In genomic region chr6:72601732-72602131, GRCm38 (mm10) we compare ENCODE assay signal across 9 mouse cellular contexts. TPM values are rescaled to one million over a fixed set of nuclear protein-coding genes. Genes with fewer than 3 reads are reported as not detected.
DNase-seq lines count a peak whose midpoint lies in the region; ATAC-seq and TF ChIP-seq lines count a peak whose summit lies in the region.
"Had no signal": no experiment of that assay in that cellular context is flagged by ENCODE, and none has a peak within 500 bp of the region (broad histone marks: within the 10 kb centered on the region; RNA-seq: fewer than 3 reads in every experiment).

No protein-coding gene starts in this region.

- no peak overlapping the region for H3K4me3 ChIP-seq in neural tube, embryonic 15.5 days (replicated peaks)
- H3K4me3 ChIP-seq in bone marrow, adult 2 months (replicated peaks; ENCODE audit: control insufficient read depth, low read depth, low read length): no peak overlapping the region
- no peak overlapping the region for H3K4me3 ChIP-seq in thymus, adult 2 months (ENCODE audit: control insufficient read depth, insufficient read depth, low read length)
- H3K4me3 ChIP-seq: heart, embryonic 15.5 days had no signal

- H3K27ac ChIP-seq in neural tube, embryonic 15.5 days (replicated peaks): no peak overlapping the region
- no peak overlapping the region for H3K27ac ChIP-seq in bone marrow, adult 2 months (ENCODE audit: control insufficient read depth, insufficient read depth, low read depth, low read length, poor library complexity)
- no peak overlapping the region for H3K27ac ChIP-seq in thymus, adult 2 months (ENCODE audit: control insufficient read depth, insufficient read depth, low read length)
- H3K27ac ChIP-seq: heart, embryonic 15.5 days had no signal

- ATAC-seq in neural tube, embryonic 15.5 days (ENCODE audit: low FRiP score): no peak
- ATAC-seq in erythroid progenitor cell, adult 5-6 weeks (replicated peaks; ENCODE audit: low FRiP score, poor library complexity, severe bottlenecking): 0 out of 2 replicates have a peak, but pooled peaks have one; percentile 46
- ATAC-seq in hematopoietic stem cell, adult 5-6 weeks (replicated peaks in 1 of 2; ENCODE audit: insufficient read depth in 1 of 2, low FRiP score in 2 of 2, low TSS enrichment in 1 of 2, low read depth in 1 of 2, poor library complexity in 2 of 2, severe bottlenecking in 2 of 2): peak; percentile 65 to 72

- intact Hi-C loops in left cerebral cortex, postnatal 4 days (cut with DNase I): no loop called here

- H3K27me3 ChIP-seq in neural tube, embryonic 15.5 days (replicated peaks): no peaks in the 10 kb centered on the region
- H3K27me3 ChIP-seq in thymus, adult 2 months (ENCODE audit: control insufficient read depth, insufficient read depth, low read length): no peaks in the 10 kb centered on the region
- H3K27me3 ChIP-seq: heart, embryonic 15.5 days had no signal

- no peak overlapping the region for H3K9ac ChIP-seq in neural tube, embryonic 15.5 days (replicated peaks)
- H3K9ac ChIP-seq: heart, embryonic 15.5 days had no signal

- H3K36me3 ChIP-seq in neural tube, embryonic 15.5 days: peaks cover 13% of the 10 kb centered on the region
- peaks cover 10% of the 10 kb centered on the region for H3K36me3 ChIP-seq in thymus, adult 2 months (ENCODE audit: control insufficient read depth, insufficient read depth, low read length)

- DNase-seq in neural tube, embryonic 10.5 days (ENCODE audit: extremely low spot score, low spot score): peak; percentile 69
- DNase-seq in left cerebral cortex, postnatal 4 days: peak; percentile 75
- DNase-seq in ovary, adult 18-20 months (ENCODE audit: low spot score): peak; percentile 45
- DNase-seq in thymus, adult 2 months: peak; percentile 90

- WGBS in neural tube, embryonic 15.5 days: 64% methylated on average over 1 of the region's 1 CpGs
- 0% methylated on average over 1 of the region's 1 CpGs for WGBS in bone marrow, adult 2 months
- 5% methylated on average over 1 of the region's 1 CpGs for WGBS in thymus, adult 2 months

- TF ChIP-seq CTCF in bone marrow, adult 2 months (IDR thresholded peaks at IDR 0.05; ENCODE audit: control insufficient read depth, insufficient read depth, low read length): peak; percentile 85
- peak; percentile 29; the same call in 1 of the 2 replicates for TF ChIP-seq CTCF in thymus, adult 2 months (IDR thresholded peaks at IDR 0.05; ENCODE audit: borderline replicate concordance, control insufficient read depth, extremely low read depth, insufficient read depth, low read length, poor library complexity)

- no peaks in the 10 kb centered on the region for H3K9me3 ChIP-seq in neural tube, embryonic 15.5 days (replicated peaks)
- H3K9me3 ChIP-seq: heart, embryonic 15.5 days had no signal

- no peak for TF ChIP-seq POLR2A in bone marrow, adult 2 months (IDR thresholded peaks at IDR 0.05; ENCODE audit: borderline replicate concordance, control insufficient read depth, low read depth, low read length)
- TF ChIP-seq POLR2A in thymus, adult 2 months (IDR thresholded peaks at IDR 0.05; ENCODE audit: control insufficient read depth, extremely low read depth, insufficient read depth, low read length, poor library complexity): no peak

- no peak overlapping the region for H3K4me2 ChIP-seq in neural tube, embryonic 15.5 days
- H3K4me2 ChIP-seq: heart, embryonic 15.5 days had no signal

- peaks cover 23% of the 10 kb centered on the region for H3K4me1 ChIP-seq in neural tube, embryonic 15.5 days
- H3K4me1 ChIP-seq in bone marrow, adult 2 months (ENCODE audit: control insufficient read depth, insufficient read depth, low read length): peaks cover 2% of the 10 kb centered on the region
- peaks cover 13% of the 10 kb centered on the region for H3K4me1 ChIP-seq in thymus, adult 2 months (replicated peaks; ENCODE audit: control insufficient read depth, insufficient read depth, low read length)

RNA-seq across cellular contexts. Expression of gene Retsat, which starts 3.5 kb away (rescaled TPM):
- polyA plus RNA-seq in neural tube, embryonic 15.5 days (2015; fragmentation: Nextera tagmentation; extraction: Ambion mirVana): 4.9 and 8.2 TPM in 2 replicates
- polyA plus RNA-seq in bone marrow, adult 2 months (2011; ENCODE audit: insufficient read depth, insufficient read length, low replicate concordance, missing spikeins): 1.3 and 4.0 TPM in 2 replicates
- 3.4 and 13.0 TPM in 2 replicates for total RNA-seq in erythroid progenitor cell, adult 5-6 weeks (2015; ENCODE audit: low replicate concordance)
- 1.4 and 1.5 TPM in 2 replicates for total RNA-seq in erythroid progenitor cell, adult 5-6 weeks (2017; ENCODE audit: low replicate concordance)
- total RNA-seq in hematopoietic stem cell, adult 5-6 weeks (2017): 12.4 and 17.1 TPM in 2 replicates
- 10 to 100 TPM; 16.3 to 20.3 TPM for total RNA-seq in left cerebral cortex, postnatal 4 days (2021)
- 16.5 and 17.1 TPM in 2 replicates for polyA plus RNA-seq in thymus, adult 2 months (2012; rRNA removed)

RNA-seq across cellular contexts. Expression of gene Elmod3, which starts 3.5 kb away (rescaled TPM):
- polyA plus RNA-seq in neural tube, embryonic 15.5 days (2015; fragmentation: Nextera tagmentation; extraction: Ambion mirVana): 14.3 and 16.6 TPM in 2 replicates
- polyA plus RNA-seq in bone marrow, adult 2 months (2011; ENCODE audit: insufficient read depth, insufficient read length, low replicate concordance, missing spikeins): 2.7 and 5.2 TPM in 2 replicates
- total RNA-seq in erythroid progenitor cell, adult 5-6 weeks (2015; ENCODE audit: low replicate concordance): 5.0 and 5.9 TPM in 2 replicates
- 0.13 and 2.5 TPM in 2 replicates for total RNA-seq in erythroid progenitor cell, adult 5-6 weeks (2017; ENCODE audit: low replicate concordance)
- 7.6 and 9.8 TPM in 2 replicates for total RNA-seq in hematopoietic stem cell, adult 5-6 weeks (2017)
- 10 to 100 TPM; 11.9 to 12.1 TPM for total RNA-seq in left cerebral cortex, postnatal 4 days (2021)
- 22.9 and 23.4 TPM in 2 replicates for polyA plus RNA-seq in thymus, adult 2 months (2012; rRNA removed)

RNA-seq across cellular contexts. Expression of gene Tgoln1, which starts 15.1 kb away (rescaled TPM):
- polyA plus RNA-seq in neural tube, embryonic 15.5 days (2015; fragmentation: Nextera tagmentation; extraction: Ambion mirVana): 36.3 and 38.0 TPM in 2 replicates
- 6.4 and 13.5 TPM in 2 replicates for polyA plus RNA-seq in bone marrow, adult 2 months (2011; ENCODE audit: insufficient read depth, insufficient read length, low replicate concordance, missing spikeins)
- total RNA-seq in erythroid progenitor cell, adult 5-6 weeks (2015; ENCODE audit: low replicate concordance): 14.7 and 28.5 TPM in 2 replicates
- total RNA-seq in erythroid progenitor cell, adult 5-6 weeks (2017; ENCODE audit: low replicate concordance): 21.9 and 23.5 TPM in 2 replicates
- total RNA-seq in hematopoietic stem cell, adult 5-6 weeks (2017): 93.9 and 95.8 TPM in 2 replicates
- 10 to 100 TPM; 29.7 to 30.3 TPM for total RNA-seq in left cerebral cortex, postnatal 4 days (2021)
- polyA plus RNA-seq in thymus, adult 2 months (2012; rRNA removed): 33.2 and 37.9 TPM in 2 replicates

RNA-seq across cellular contexts. Expression of gene Capg, which starts 57.5 kb away (rescaled TPM):
- polyA plus RNA-seq in neural tube, embryonic 15.5 days (2015; fragmentation: Nextera tagmentation; extraction: Ambion mirVana): 8.4 and 23.4 TPM in 2 replicates
- 16.4 and 60.4 TPM in 2 replicates for polyA plus RNA-seq in bone marrow, adult 2 months (2011; ENCODE audit: insufficient read depth, insufficient read length, low replicate concordance, missing spikeins)
- total RNA-seq in erythroid progenitor cell, adult 5-6 weeks (2015; ENCODE audit: low replicate concordance): 9.0 and 15.5 TPM in 2 replicates
- 12.6 and 28.6 TPM in 2 replicates for total RNA-seq in erythroid progenitor cell, adult 5-6 weeks (2017; ENCODE audit: low replicate concordance)
- 61.1 and 113 TPM in 2 replicates for total RNA-seq in hematopoietic stem cell, adult 5-6 weeks (2017)
- total RNA-seq in left cerebral cortex, postnatal 4 days (2021): 1 to 10 TPM; 2.1 to 3.4 TPM
- 49.1 and 50.6 TPM in 2 replicates for polyA plus RNA-seq in thymus, adult 2 months (2012; rRNA removed)
